Mouse (Mus musculus): ENCODE results near the gene Krtap2-4.
"Not testable (repeated sequence)": the region's sequence is repeated elsewhere in the genome, so short reads cannot be mapped to it uniquely, and the experiment has no call there.

Krtap2-4 gene

GRCm38 (mm10) chr11:99614796-99615363, at the start of gene Krtap2-4:
Gene Krtap2-4, minus strand, starts transcription at chr11:99614846.
- no peak for DNase-seq (ENCODE audit: low read depth)

- no peak for DNase-seq (ENCODE audit: low read depth)
Observed at GRCm38 (mm10) chr11:99662802-99663201, 48.2 kb upstream of the Krtap2-4 start.

GRCm38 (mm10) chr11:99659256-99659655, 44.6 kb upstream of the Krtap2-4 start:
- peak; percentile 72 for DNase-seq (ENCODE audit: low read depth)

- not testable (repeated sequence) for DNase-seq (ENCODE audit: low read depth)
Observed at GRCm38 (mm10) chr11:99658467-99659010, 43.9 kb upstream of the Krtap2-4 start, which contains the start of gene Gm11563. Gene Gm11563, minus strand, starts transcription at chr11:99658960.

- no peak for DNase-seq (ENCODE audit: low read depth)
Observed at GRCm38 (mm10) chr11:99657051-99657450, 42.4 kb upstream of the Krtap2-4 start.

GRCm38 (mm10) chr11:99650136-99650535, 35.5 kb upstream of the Krtap2-4 start, which contains the start of gene Gm11555:
Gene Gm11555, minus strand, starts transcription at chr11:99650236.
- DNase-seq (ENCODE audit: low read depth), result no peak

GRCm38 (mm10) chr11:99646444-99646843, 31.8 kb upstream of the Krtap2-4 start:
- DNase-seq (ENCODE audit: low read depth), result no peak

GRCm38 (mm10) chr11:99644351-99644750, 29.7 kb upstream of the Krtap2-4 start:
- peak; percentile 40 for DNase-seq (ENCODE audit: low read depth)

- not testable (repeated sequence) for DNase-seq (ENCODE audit: low read depth)
Observed at GRCm38 (mm10) chr11:99643635-99644139, 29.0 kb upstream of the Krtap2-4 start, which contains the start of gene Krtap4-7. Gene Krtap4-7, minus strand, starts transcription at chr11:99644089.

GRCm38 (mm10) chr11:99640926-99641325, 26.3 kb upstream of the Krtap2-4 start:
- DNase-seq (ENCODE audit: low read depth), result peak; percentile 75

GRCm38 (mm10) chr11:99637086-99637485, 22.4 kb upstream of the Krtap2-4 start:
- DNase-seq (ENCODE audit: low read depth), result peak; percentile 15

- DNase-seq (ENCODE audit: low read depth), result no peak
Observed at GRCm38 (mm10) chr11:99634653-99635134, 20.0 kb upstream of the Krtap2-4 start, which contains the start of gene Krtap4-2. Gene Krtap4-2, minus strand, starts transcription at chr11:99635084.

GRCm38 (mm10) chr11:99633293-99633692, 18.6 kb upstream of the Krtap2-4 start:
- DNase-seq (ENCODE audit: low read depth), result no peak

- DNase-seq (ENCODE audit: low read depth), result no peak
Observed at GRCm38 (mm10) chr11:99630890-99631289, 16.2 kb upstream of the Krtap2-4 start.

GRCm38 (mm10) chr11:99628138-99628537, 13.5 kb upstream of the Krtap2-4 start, which contains the start of gene Krtap4-1:
Gene Krtap4-1, minus strand, starts transcription at chr11:99628238.
- no peak for DNase-seq (ENCODE audit: low read depth)

- DNase-seq (ENCODE audit: low read depth), result no peak
Observed at GRCm38 (mm10) chr11:99620335-99620734, 5.7 kb upstream of the Krtap2-4 start, which contains the start of gene Gm11562. Gene Gm11562, minus strand, starts transcription at chr11:99620435.

GRCm38 (mm10) chr11:99610089-99610488, 4.6 kb downstream of the Krtap2-4 start, which contains the start of gene Gm11937:
Gene Gm11937, minus strand, starts transcription at chr11:99610189.
- DNase-seq (ENCODE audit: low read depth), result not testable (repeated sequence)

GRCm38 (mm10) chr11:99609126-99609525, 5.5 kb downstream of the Krtap2-4 start:
- DNase-seq (ENCODE audit: low read depth), result no peak

GRCm38 (mm10) chr11:99603208-99603607, 11.4 kb downstream of the Krtap2-4 start, which contains the start of gene Gm11938:
Gene Gm11938, minus strand, starts transcription at chr11:99603308.
- DNase-seq (ENCODE audit: low read depth), result not testable (repeated sequence)

GRCm38 (mm10) chr11:99597742-99598141, 16.9 kb downstream of the Krtap2-4 start, which contains the start of gene Krtap9-3:
Gene Krtap9-3, minus strand, starts transcription at chr11:99598105.
- not testable (repeated sequence) for DNase-seq (ENCODE audit: low read depth)

GRCm38 (mm10) chr11:99590981-99591380, 23.7 kb downstream of the Krtap2-4 start, which contains the start of gene Krtap1-3:
Gene Krtap1-3, minus strand, starts transcription at chr11:99591339.
- no peak for DNase-seq (ENCODE audit: low read depth)

GRCm38 (mm10) chr11:99585096-99585495, 29.6 kb downstream of the Krtap2-4 start:
- no peak for DNase-seq (ENCODE audit: low read depth)
